In genomic region chr6:88826965-88827364, GRCm38 (mm10) we compare ENCODE assay signal across 10 mouse cellular contexts. TPM values are rescaled to one million over a fixed set of nuclear protein-coding genes. Genes with fewer than 3 reads are reported as not detected.
DNase-seq lines count a peak whose midpoint lies in the region; ATAC-seq and TF ChIP-seq lines count a peak whose summit lies in the region.
"Had no signal": no experiment of that assay in that cellular context is flagged by ENCODE, and none has a peak within 500 bp of the region (broad histone marks: within the 10 kb centered on the region; RNA-seq: fewer than 3 reads in every experiment).

No protein-coding gene starts in this region.

- H3K4me1 ChIP-seq in heart, embryonic 10.5 days = peaks cover 31% of the 10 kb centered on the region
- peaks cover 2% of the 10 kb centered on the region; the same call in 1 of the 2 replicates for H3K4me1 ChIP-seq in lung, embryonic 14.5 days (ENCODE audit: insufficient read depth)
- peaks cover 15% of the 10 kb centered on the region for H3K4me1 ChIP-seq in forebrain, embryonic 16.5 days (replicated peaks; ENCODE audit: control insufficient read depth, insufficient read depth, low read length)
- peaks cover 23% of the 10 kb centered on the region for H3K4me1 ChIP-seq in neural tube, embryonic 15.5 days

- intact Hi-C loops in heart, postnatal 36 days (cut with DNase I) = loop anchor here (1.0 to 2.0 kb wide), 3 partner anchors 40 to 236 kb away; no protein-coding TSS in a partner anchor

- 0 out of 2 replicates have a peak, but pooled peaks have one; percentile 2 for ATAC-seq in lung, embryonic 14.5 days (ENCODE audit: insufficient read depth)
- no peak for ATAC-seq in forebrain, embryonic 16.5 days
- no peak for ATAC-seq in neural tube, embryonic 15.5 days (ENCODE audit: low FRiP score)

- no peak overlapping the region for H3K4me2 ChIP-seq in lung, embryonic 14.5 days
- H3K4me2 ChIP-seq in forebrain, embryonic 16.5 days (ENCODE audit: low read length) = no peak overlapping the region
- no peak overlapping the region for H3K4me2 ChIP-seq in neural tube, embryonic 15.5 days
- H3K4me2 ChIP-seq: limb, embryonic 15.5 days had no signal

- no peaks in the 10 kb centered on the region for H3K36me3 ChIP-seq in heart, embryonic 10.5 days
- H3K36me3 ChIP-seq in lung, embryonic 14.5 days (ENCODE audit: insufficient read depth) = peaks cover 4% of the 10 kb centered on the region; the same call in 1 of the 2 replicates
- H3K36me3 ChIP-seq in forebrain, embryonic 16.5 days (ENCODE audit: control insufficient read depth, insufficient read depth) = no peaks in the 10 kb centered on the region
- H3K36me3 ChIP-seq in neural tube, embryonic 15.5 days = no peaks in the 10 kb centered on the region
- H3K36me3 ChIP-seq: limb, embryonic 15.5 days had no signal

- no peak overlapping the region for H3K9ac ChIP-seq in lung, embryonic 14.5 days
- H3K9ac ChIP-seq in forebrain, embryonic 16.5 days (replicated peaks; ENCODE audit: low read depth, low read length) = no peak overlapping the region
- no peak overlapping the region; the same call in 1 of the 2 replicates for H3K9ac ChIP-seq in neural tube, embryonic 15.5 days (replicated peaks)
- H3K9ac ChIP-seq: limb, embryonic 15.5 days had no signal

- peak overlapping the region; percentile 52 for H3K27ac ChIP-seq in heart, embryonic 10.5 days
- H3K27ac ChIP-seq in lung, embryonic 14.5 days (ENCODE audit: low read depth) = peak overlapping the region; percentile 32; the same call in 1 of the 2 replicates
- 0 out of 2 replicates have a peak overlapping the region, but pooled peaks have one; percentile 9 for H3K27ac ChIP-seq in forebrain, embryonic 16.5 days (ENCODE audit: low read length)
- peak overlapping the region; percentile 23 for H3K27ac ChIP-seq in neural tube, embryonic 15.5 days (replicated peaks)
- H3K27ac ChIP-seq: kidney, postnatal 0 days; limb, embryonic 15.5 days had no signal

- no peaks in the 10 kb centered on the region for H3K9me3 ChIP-seq in heart, embryonic 10.5 days
- H3K9me3 ChIP-seq in lung, embryonic 14.5 days (ENCODE audit: low read depth, low read length) = no peaks in the 10 kb centered on the region
- H3K9me3 ChIP-seq in forebrain, embryonic 16.5 days (ENCODE audit: control insufficient read depth, low read length) = no peaks in the 10 kb centered on the region
- H3K9me3 ChIP-seq in neural tube, embryonic 15.5 days (replicated peaks) = no peaks in the 10 kb centered on the region
- H3K9me3 ChIP-seq: limb, embryonic 15.5 days had no signal

- WGBS in heart, embryonic 10.5 days = 70% methylated on average over 3 of the region's 3 CpGs
- 55% methylated on average over 3 of the region's 3 CpGs for WGBS in lung, embryonic 14.5 days
- WGBS in forebrain, embryonic 16.5 days = 59% methylated on average over 3 of the region's 3 CpGs
- WGBS in neural tube, embryonic 15.5 days = 53% methylated on average over 3 of the region's 3 CpGs

- H3K27me3 ChIP-seq in heart, embryonic 10.5 days (ENCODE audit: insufficient read depth, poor library complexity, severe bottlenecking) = 0 out of 2 replicates have a peak, but pooled peaks cover 24% of the 10 kb centered on the region
- no peaks in the 10 kb centered on the region for H3K27me3 ChIP-seq in lung, embryonic 14.5 days (ENCODE audit: insufficient read depth, low read length)
- no peaks in the 10 kb centered on the region for H3K27me3 ChIP-seq in forebrain, embryonic 16.5 days (replicated peaks; ENCODE audit: control insufficient read depth, insufficient read depth, low read length)
- H3K27me3 ChIP-seq in neural tube, embryonic 15.5 days (replicated peaks) = no peaks in the 10 kb centered on the region
- H3K27me3 ChIP-seq: limb, embryonic 15.5 days had no signal

- TF ChIP-seq CTCF in lung, embryonic 14.5 days (IDR thresholded peaks at IDR 0.05; ENCODE audit: low read depth) = no peak

- no peak for DNase-seq in heart, embryonic 10.5 days (ENCODE audit: low spot score)
- DNase-seq in heart, postnatal 36 days = no peak
- DNase-seq in lung, embryonic 14.5 days = no peak
- DNase-seq in lung, postnatal 36 days = no peak
- no peak for DNase-seq in ovary, postnatal 14 days (ENCODE audit: low spot score)

- H3K4me3 ChIP-seq in heart, embryonic 10.5 days = no peak overlapping the region
- H3K4me3 ChIP-seq in lung, embryonic 14.5 days (ENCODE audit: low read depth, low read length) = no peak overlapping the region
- H3K4me3 ChIP-seq in forebrain, embryonic 16.5 days (replicated peaks; ENCODE audit: low read length) = no peak overlapping the region
- H3K4me3 ChIP-seq in neural tube, embryonic 15.5 days (replicated peaks) = no peak overlapping the region
- H3K4me3 ChIP-seq: limb, embryonic 15.5 days had no signal

RNA-seq across cellular contexts. Expression of gene Abtb1, which starts 14.8 kb away (rescaled TPM):
- 20.9 and 23.5 TPM in 2 replicates for polyA plus RNA-seq in heart, embryonic 10.5 days (2016; fragmentation: Nextera tagmentation; extraction: Ambion mirVana)
- total RNA-seq in heart, postnatal 36 days (2021) = 10 to 100 TPM; 28.1 to 29.2 TPM
- 29.5 and 34.7 TPM in 2 replicates for polyA plus RNA-seq in lung, embryonic 14.5 days (2014; fragmentation: Nextera tagmentation; extraction: Ambion mirVana)
- 44.7 and 47.0 TPM in 2 replicates for polyA plus RNA-seq in forebrain, embryonic 16.5 days (2015; fragmentation: Nextera tagmentation; extraction: Ambion mirVana)
- 42.4 and 45.4 TPM in 2 replicates for polyA plus RNA-seq in neural tube, embryonic 15.5 days (2015; fragmentation: Nextera tagmentation; extraction: Ambion mirVana)

RNA-seq across cellular contexts. Expression of gene Podxl2, which starts 47.9 kb away (rescaled TPM):
- 26.7 and 28.6 TPM in 2 replicates for polyA plus RNA-seq in heart, embryonic 10.5 days (2016; fragmentation: Nextera tagmentation; extraction: Ambion mirVana)
- total RNA-seq in heart, postnatal 36 days (2021) = 10 to 100 TPM; 13.7 to 21.2 TPM
- polyA plus RNA-seq in lung, embryonic 14.5 days (2014; fragmentation: Nextera tagmentation; extraction: Ambion mirVana) = 52.0 and 56.7 TPM in 2 replicates
- 592 and 647 TPM in 2 replicates for polyA plus RNA-seq in forebrain, embryonic 16.5 days (2015; fragmentation: Nextera tagmentation; extraction: Ambion mirVana)
- 504 and 640 TPM in 2 replicates for polyA plus RNA-seq in neural tube, embryonic 15.5 days (2015; fragmentation: Nextera tagmentation; extraction: Ambion mirVana)
- total RNA-seq: monocyte, adult 5-6 weeks had no signal
